Mouse (Mus musculus) intestine, embryonic 14.5 days (tissue): ENCODE results near the gene Olfr985. TPM values are rescaled to one million over a fixed set of nuclear protein-coding genes. Genes with fewer than 3 reads are reported as not detected.

Experiments used
- ATAC-seq: fragments of 200-750 bp; cut with Nextera tagmentation; replicated peaks from 2 replicates; pipeline ENCODE4 v1.8.0; 2017; ENCODE audit warnings: low read depth, moderate number of reproducible peaks, moderate TSS enrichment, moderate library complexity; ENCODE audit not compliant: low FRiP score, low TSS enrichment
- DNase-seq: peaks from one replicate; pipeline ENCODE4 v3.0.0-alpha.2; 2018; ENCODE audit warnings: low spot score
- H3K27ac ChIP-seq: fragments of 300-500 bp; sonication (generic); 2 replicates; pipeline ENCODE4 v1.5.1; 2014; ENCODE audit warnings: low read depth, mild to moderate bottlenecking, control low read depth
- H3K27me3 ChIP-seq: fragments of 300-500 bp; sonication (generic); replicated peaks from 2 replicates; pipeline ENCODE4 v1.6.1; 2014; ENCODE audit warnings: low read length, control low read depth; ENCODE audit not compliant: control insufficient read depth, insufficient read depth
- H3K36me3 ChIP-seq: fragments of 300-500 bp; sonication (generic); 2 replicates; pipeline ENCODE4 v1.6.1; 2014; ENCODE audit warnings: low read length, control low read depth; ENCODE audit not compliant: control insufficient read depth, insufficient read depth
- H3K4me1 ChIP-seq: fragments of 300-500 bp; sonication (generic); replicated peaks from 2 replicates; pipeline ENCODE4 v1.6.1; 2014; ENCODE audit warnings: low read length, control low read depth, mixed read lengths; ENCODE audit not compliant: control insufficient read depth, insufficient read depth
- H3K4me2 ChIP-seq: fragments of 300-500 bp; sonication (generic); 2 replicates; pipeline ENCODE4 v1.6.1; 2014; ENCODE audit warnings: low read length
- H3K4me3 ChIP-seq: fragments of 300-500 bp; sonication (generic); 2 replicates; pipeline ENCODE4 v1.5.1; 2014; ENCODE audit warnings: low read depth, low read length, control low read depth, mixed read lengths
- H3K9ac ChIP-seq: fragments of 300-500 bp; sonication (generic); 2 replicates; pipeline ENCODE4 v1.6.1; 2014; ENCODE audit warnings: mild to moderate bottlenecking, low read length
- H3K9me3 ChIP-seq: fragments of 300-500 bp; sonication (generic); 2 replicates; pipeline ENCODE4 v1.6.1; 2016; ENCODE audit warnings: low read length, control low read depth; ENCODE audit not compliant: control insufficient read depth
- WGBS: fragments of 180-500 bp; shearing (Covaris S2); extraction: QIAGEN DNeasy Blood & Tissue Kit; methylation state at CpG from one replicate; pipeline ENCODE4 v1.1.7; 2014; 5-methylcytosine and 5-hydroxymethylcytosine counted together
- polyA plus RNA-seq: library from polyadenylated mRNA; unstranded; fragments of >200 nt; fragmentation: Nextera tagmentation; extraction: Ambion mirVana; gene quantifications from 2 replicates; pipeline ENCODE4 v1.2.1, GENCODE M21; 2014

Gene Olfr985
- polyA plus RNA-seq, 1 experiment from 2014 or later = not detected

- 49% methylated on average over 10 of the region's 10 CpGs for WGBS
- no peak overlapping the region for H3K9ac ChIP-seq
- DNase-seq (no peak), ATAC-seq (no peak; the same call in 1 of the 2 replicates)
- H3K4me1 ChIP-seq = peaks cover 5% of the 10 kb centered on the region
- H3K36me3 ChIP-seq = no peaks in the 10 kb centered on the region
- H3K27me3 ChIP-seq = no peaks in the 10 kb centered on the region
- no peaks in the 10 kb centered on the region for H3K9me3 ChIP-seq
- H3K27ac ChIP-seq = 0 out of 2 replicates have a peak overlapping the region, but pooled peaks have one; percentile 22
- peak overlapping the region; percentile 11 for H3K4me2 ChIP-seq
- no peak overlapping the region for H3K4me3 ChIP-seq
These were observed 13.2 kb downstream of the Olfr985 start for GRCm38 (mm10) chr9:40116645-40117286.

DNA sequence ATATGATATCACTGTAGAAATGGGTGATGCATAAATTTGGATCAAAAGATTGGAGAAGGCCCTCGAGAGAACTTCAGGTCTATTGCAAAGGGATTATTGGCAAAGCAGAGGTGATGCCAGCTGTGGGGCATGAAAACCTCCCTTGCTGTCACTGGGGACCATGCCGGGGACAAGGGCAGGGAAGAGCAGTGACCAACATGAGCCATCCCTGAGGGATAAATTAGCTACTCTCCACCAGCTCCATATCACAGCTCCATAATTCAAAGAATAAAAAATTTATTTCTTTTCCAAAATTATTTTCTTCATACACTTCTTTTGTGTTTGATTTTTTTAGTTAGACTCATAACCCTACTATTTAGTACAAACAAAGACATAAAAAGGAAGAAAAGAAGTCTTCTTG, 15.9 kb downstream of the Olfr985 start, which contains the start of gene Olfr984:
Gene Olfr984, minus strand, starts transcription at position 101 of the 400 bp plus-strand sequence.
- peaks cover 5% of the 10 kb centered on the region for H3K4me1 ChIP-seq
- ATAC-seq = no peak

DNA sequence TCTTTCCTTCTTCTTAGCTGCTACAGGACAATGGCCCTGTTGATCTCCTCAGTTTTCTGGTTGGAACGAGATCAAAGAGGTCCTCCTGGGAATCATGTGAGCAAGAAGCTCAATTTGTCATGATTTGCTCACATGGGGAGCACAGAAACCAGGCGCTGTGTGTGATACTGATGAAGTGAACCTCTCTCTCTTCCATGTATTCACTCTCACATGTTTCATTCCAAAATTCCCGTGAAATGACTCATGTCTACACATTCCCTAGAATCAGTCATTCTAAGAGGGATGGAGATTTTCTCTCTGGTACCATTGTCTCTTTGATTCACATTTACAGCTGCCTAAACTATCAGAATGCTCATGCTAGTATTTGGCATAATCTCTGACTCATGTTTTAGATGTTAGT, 35.2 kb downstream of the Olfr985 start:
- H3K4me1 ChIP-seq = no peaks in the 10 kb centered on the region
- WGBS = 65% methylated on average over 3 of the region's 3 CpGs
- ATAC-seq = no peak
- H3K27me3 ChIP-seq = no peaks in the 10 kb centered on the region
- H3K27ac ChIP-seq = no peak overlapping the region
- DNase-seq = no peak
- no peaks in the 10 kb centered on the region for H3K36me3 ChIP-seq
- no peaks in the 10 kb centered on the region for H3K9me3 ChIP-seq
- H3K4me2 ChIP-seq = no peak overlapping the region
- no peak overlapping the region for H3K9ac ChIP-seq
- no peak overlapping the region for H3K4me3 ChIP-seq

More for the DNA sequence above, 15.9 kb downstream of the Olfr985 start, which contains the start of gene Olfr984:
- Histone ChIP-seq H3K4me2 (no peak within 1 kb of the TSS), H3K27me3 (no peaks in the 10 kb centered on the region), H3K4me3 (no peak within 1 kb of the TSS), H3K9ac (no peak within 1 kb of the TSS), H3K9me3 (no peaks in the 10 kb centered on the region), H3K36me3 (no peaks in the 10 kb centered on the region), H3K27ac (no peak within 1 kb of the TSS)
- WGBS = 87% methylated on average over 2 of the region's 2 CpGs
- no peak for DNase-seq

DNA sequence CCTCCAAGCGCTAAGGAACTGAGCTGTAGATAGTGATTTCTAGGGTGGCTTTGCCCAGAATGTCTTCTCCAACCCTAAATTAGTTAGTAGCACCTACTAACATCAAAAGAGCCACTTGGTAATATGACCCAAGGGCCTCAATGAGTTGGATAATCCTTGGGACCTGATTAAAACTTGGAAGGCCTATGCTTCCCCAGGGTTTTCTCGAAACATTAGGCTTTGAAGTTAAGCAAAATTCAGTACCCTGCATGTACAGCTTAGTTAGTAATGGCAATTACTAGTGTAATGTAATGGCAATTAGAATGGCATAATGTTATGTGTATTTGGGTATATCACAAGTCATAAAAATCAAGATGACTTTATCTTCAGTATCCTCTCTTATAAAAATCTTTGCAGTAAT, 36.5 kb downstream of the Olfr985 start, which contains the start of gene Olfr983:
Gene Olfr983, minus strand, starts transcription at position 101 of the 400 bp plus-strand sequence.
- Histone ChIP-seq H3K9ac (no peak within 1 kb of the TSS), H3K27ac (no peak within 1 kb of the TSS), H3K36me3 (no peaks in the 10 kb centered on the region), H3K4me2 (no peak within 1 kb of the TSS), H3K4me1 (no peaks in the 10 kb centered on the region), H3K27me3 (no peaks in the 10 kb centered on the region), H3K4me3 (no peak within 1 kb of the TSS), H3K9me3 (no peaks in the 10 kb centered on the region)
- DNase-seq (no peak), ATAC-seq (no peak)
- 83% methylated on average over 2 of the region's 2 CpGs for WGBS

Other genes with a start within 250 kb of the Olfr985 start
- not detected in 2 replicates for gene Olfr229, start 222.8 kb downstream of the Olfr985 start, polyA plus RNA-seq
- not detected in 2 replicates for gene Olfr974, start 192.7 kb downstream of the Olfr985 start, polyA plus RNA-seq
- not detected in 2 replicates for gene Olfr975, start 178.1 kb downstream of the Olfr985 start, polyA plus RNA-seq
- not detected in 2 replicates for gene Olfr976, start 169.1 kb downstream of the Olfr985 start, polyA plus RNA-seq
- gene Olfr978, start 138.1 kb downstream of the Olfr985 start, polyA plus RNA-seq = not detected in 2 replicates
- not detected in 2 replicates for gene Olfr979, start 126.7 kb downstream of the Olfr985 start, polyA plus RNA-seq
- not detected in 2 replicates for gene Olfr980, start 120.6 kb downstream of the Olfr985 start, polyA plus RNA-seq
- not detected in 2 replicates for gene Olfr981, start 108.7 kb downstream of the Olfr985 start, polyA plus RNA-seq
- gene Olfr982, start 56.4 kb downstream of the Olfr985 start, polyA plus RNA-seq = not detected in 2 replicates
- gene Olfr983, start 36.6 kb downstream of the Olfr985 start, polyA plus RNA-seq = not detected in 2 replicates
- gene Olfr984, start 16.0 kb downstream of the Olfr985 start, polyA plus RNA-seq = not detected in 2 replicates
- not detected in 2 replicates for gene Tmem225, start 17.9 kb upstream of the Olfr985 start, polyA plus RNA-seq
- not detected in 2 replicates for gene Olfr986, start 50.7 kb upstream of the Olfr985 start, polyA plus RNA-seq
- 5.0 and 5.4 TPM in 2 replicates for gene Zfp202, start 62.1 kb upstream of the Olfr985 start, polyA plus RNA-seq
- 6.9 and 9.1 TPM in 2 replicates for gene Scn3b, start 139.0 kb upstream of the Olfr985 start, polyA plus RNA-seq